Mouse (Mus musculus) adrenal gland, postnatal 36 days (tissue): ENCODE results near the gene Dph1. TPM values are rescaled to one million over a fixed set of nuclear protein-coding genes. Genes with fewer than 3 reads are reported as not detected.

Experiments
- DNase-seq, 2 experiments: peaks; one replicate each; pipeline ENCODE4 v3.0.0; 2021; ENCODE audit warnings: mixed read lengths in 1 of 2
- total RNA-seq, 2 experiments: library from RNA; stranded (reverse); gene quantifications; 2 replicates each; pipeline ENCODE4 v1.2.3; 2021

The Dph1 gene
- total RNA-seq, 2 experiments from 2014 or later, result 29.8 to 30.6 TPM

GRCm38 (mm10) chr11:75158432-75158831 lies 32.6 kb downstream of the Dph1 start:
- DNase-seq, result no peak

- DNase-seq, result no peak
Measured at GRCm38 (mm10) chr11:75157901-75158300, 33.1 kb downstream of the Dph1 start.

- DNase-seq, result no peak
Measured at GRCm38 (mm10) chr11:75157037-75157436, 34.0 kb downstream of the Dph1 start.

GRCm38 (mm10) chr11:75156416-75156815 lies 34.6 kb downstream of the Dph1 start:
- no peak for DNase-seq

- DNase-seq, result no peak
Measured at GRCm38 (mm10) chr11:75155985-75156384, 35.1 kb downstream of the Dph1 start.

GRCm38 (mm10) chr11:75154053-75154585 lies 36.9 kb downstream of the Dph1 start:
- DNase-seq, result no peak

- peak; percentile 37 to 60 for DNase-seq
Measured at GRCm38 (mm10) chr11:75152603-75153557, 38.2 kb downstream of the Dph1 start.

GRCm38 (mm10) chr11:75150346-75150745 lies 40.7 kb downstream of the Dph1 start:
- DNase-seq, result no peak

- DNase-seq, result no peak
Measured at GRCm38 (mm10) chr11:75148332-75149035, 42.6 kb downstream of the Dph1 start.

GRCm38 (mm10) chr11:75147846-75148168 lies 43.2 kb downstream of the Dph1 start:
- DNase-seq, result no peak

- DNase-seq, result peak; percentile 56 to 72
Measured at GRCm38 (mm10) chr11:75147106-75147845, 43.8 kb downstream of the Dph1 start.

- no peak for DNase-seq
Measured at GRCm38 (mm10) chr11:75145841-75146240, 45.2 kb downstream of the Dph1 start.

- DNase-seq, result no peak
Measured at GRCm38 (mm10) chr11:75142749-75143148, 48.3 kb downstream of the Dph1 start.

- DNase-seq, result no peak
Measured at GRCm38 (mm10) chr11:75141913-75142312, 49.1 kb downstream of the Dph1 start.

- no peak for DNase-seq
Measured at GRCm38 (mm10) chr11:75141038-75141437, 50.0 kb downstream of the Dph1 start.

GRCm38 (mm10) chr11:75140431-75140830 lies 50.6 kb downstream of the Dph1 start:
- DNase-seq, result no peak

- DNase-seq, result peak; percentile 49 to 70
Measured at GRCm38 (mm10) chr11:75139122-75139963, 51.7 kb downstream of the Dph1 start.

- DNase-seq, result peak; percentile 53 to 76
Measured at GRCm38 (mm10) chr11:75136666-75137398, 54.2 kb downstream of the Dph1 start.

- DNase-seq, result no peak
Measured at GRCm38 (mm10) chr11:75135358-75135757, 55.7 kb downstream of the Dph1 start.

GRCm38 (mm10) chr11:75134485-75135068 lies 56.5 kb downstream of the Dph1 start:
- no peak for DNase-seq
